Mouse (Mus musculus): Measurements from ENCODE around the gene P2rx6. TPM values are rescaled to one million over a fixed set of nuclear protein-coding genes. Genes with fewer than 3 reads are reported as not detected.
"Not testable (repeated sequence)": the region's sequence is repeated elsewhere in the genome, so short reads cannot be mapped to it uniquely, and the experiment has no call there.

The P2rx6 gene
- polyA plus RNA-seq, 1 experiment from 2014 or later, result 0.82 TPM

DNA sequence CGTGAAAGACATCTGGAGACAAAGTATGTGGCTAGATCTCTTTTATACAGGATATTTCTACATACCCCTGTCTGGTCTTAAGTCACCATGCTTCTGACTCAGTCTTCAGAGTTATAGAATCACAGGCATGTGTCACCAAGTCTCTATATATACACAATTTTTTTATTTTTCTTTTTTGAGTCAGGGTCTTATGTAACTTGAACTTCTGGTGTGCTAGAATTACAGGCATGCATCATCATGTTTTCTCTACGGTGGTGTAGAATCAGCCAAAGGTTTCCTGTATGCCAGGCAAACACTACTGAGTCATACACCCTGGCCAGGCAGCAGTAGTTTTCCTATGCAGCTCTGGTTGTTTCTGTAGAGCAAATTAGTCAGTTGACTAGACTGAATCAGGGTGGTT is 19.1 kb upstream of the P2rx6 start:
- no peak overlapping the region for H3K27ac ChIP-seq
- WGBS, result 86% methylated on average over 2 of the region's 2 CpGs
- H3K4me3 ChIP-seq (replicated peaks), result no peak overlapping the region
- H3K36me3 ChIP-seq, result no peaks in the 10 kb centered on the region
- H3K9ac ChIP-seq, result no peak overlapping the region
- ATAC-seq (replicated peaks; ENCODE audit: low FRiP score), result no peak
- no peak overlapping the region for H3K4me2 ChIP-seq
- no peaks in the 10 kb centered on the region for H3K4me1 ChIP-seq
- H3K9me3 ChIP-seq (replicated peaks), result no peaks in the 10 kb centered on the region
- peaks cover 20% of the 10 kb centered on the region for H3K27me3 ChIP-seq

- H3K4me1 ChIP-seq, result peaks cover 17% of the 10 kb centered on the region
- no peak overlapping the region for H3K9ac ChIP-seq
- 86% methylated on average over 7 of the region's 7 CpGs for WGBS
- H3K9me3 ChIP-seq (replicated peaks), result no peaks in the 10 kb centered on the region
- 0 out of 2 replicates have a peak, but pooled peaks cover 4% of the 10 kb centered on the region for H3K27me3 ChIP-seq
- H3K36me3 ChIP-seq, result no peaks in the 10 kb centered on the region
- H3K4me3 ChIP-seq (replicated peaks), result no peak overlapping the region
- ATAC-seq (replicated peaks; ENCODE audit: low FRiP score), result no peak
- no peak overlapping the region for H3K27ac ChIP-seq
- no peak overlapping the region for H3K4me2 ChIP-seq
These were observed 8.8 kb upstream of the P2rx6 start for GRCm38 (mm10) chr16:17552837-17553236.

GRCm38 (mm10) chr16:17553910-17554685 is 7.6 kb upstream of the P2rx6 start:
- H3K4me2 ChIP-seq, result peak overlapping the region; percentile 51
- 0 out of 2 replicates have a peak, but pooled peaks cover 4% of the 10 kb centered on the region for H3K27me3 ChIP-seq
- no peak overlapping the region for H3K9ac ChIP-seq
- peaks cover 29% of the 10 kb centered on the region for H3K4me1 ChIP-seq
- ATAC-seq (replicated peaks; ENCODE audit: low FRiP score), result peak; percentile 93
- 12% methylated on average over 18 of the region's 18 CpGs for WGBS
- peak overlapping the region; percentile 23 for H3K4me3 ChIP-seq (replicated peaks)
- H3K27ac ChIP-seq, result peak overlapping the region; percentile 38
- H3K36me3 ChIP-seq, result no peaks in the 10 kb centered on the region
- no peaks in the 10 kb centered on the region for H3K9me3 ChIP-seq (replicated peaks)

DNA sequence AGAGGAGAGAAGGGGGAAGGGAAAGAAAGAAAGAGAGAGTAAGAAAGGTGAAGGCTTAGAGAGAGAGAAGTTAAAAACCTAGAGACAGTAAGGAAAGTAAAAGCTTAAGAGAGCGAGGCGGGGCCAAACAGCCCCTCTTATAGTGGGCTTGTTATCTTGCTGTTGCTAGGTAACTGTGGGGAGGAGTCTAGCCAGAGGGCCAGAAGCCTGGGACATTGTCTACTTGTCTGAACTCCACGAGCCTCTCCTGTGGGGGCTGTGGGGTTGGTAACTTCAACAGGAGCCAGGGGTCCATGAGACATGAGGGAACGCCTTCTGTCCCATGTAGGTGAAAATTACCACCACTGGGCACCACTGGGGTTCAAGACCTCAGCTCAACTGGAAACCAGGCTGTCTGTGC is 7.0 kb upstream of the P2rx6 start:
- H3K36me3 ChIP-seq; H3K9ac ChIP-seq; H3K27me3 ChIP-seq; ATAC-seq (replicated peaks; ENCODE audit: low FRiP score); H3K9me3 ChIP-seq (replicated peaks); H3K4me3 ChIP-seq (replicated peaks); H3K27ac ChIP-seq: not testable (repeated sequence)
- peak overlapping the region; percentile 51; the same call in 1 of the 2 replicates for H3K4me2 ChIP-seq
- WGBS, result 26% methylated on average over 4 of the region's 4 CpGs
- peaks cover 35% of the 10 kb centered on the region for H3K4me1 ChIP-seq

DNA sequence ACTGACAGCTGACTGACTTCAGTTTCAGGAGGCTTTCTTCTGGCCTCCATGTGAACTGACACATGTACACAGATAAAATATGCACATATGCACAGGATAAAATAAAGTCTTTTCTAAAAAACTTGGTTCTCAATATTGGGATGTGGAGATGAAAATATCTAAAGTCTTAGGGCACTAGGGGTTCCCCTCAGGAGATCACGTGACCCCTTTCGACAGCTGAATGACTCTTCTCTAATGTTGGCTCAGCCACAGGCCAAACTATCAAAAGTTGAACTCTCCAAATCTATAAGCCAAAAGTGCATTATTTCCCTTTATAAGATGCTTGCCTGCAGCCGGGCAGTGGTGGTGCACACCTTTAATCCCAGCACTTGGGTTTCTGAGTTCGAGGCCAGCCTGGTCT is 5.5 kb upstream of the P2rx6 start:
- 90% methylated on average over 4 of the region's 4 CpGs for WGBS
- H3K27ac ChIP-seq, result no peak overlapping the region

GRCm38 (mm10) chr16:17556907-17557306 is 4.8 kb upstream of the P2rx6 start:
- Histone ChIP-seq H3K9ac (no peak overlapping the region), H3K27ac (no peak overlapping the region), H3K27me3 (0 out of 2 replicates have a peak, but pooled peaks cover 4% of the 10 kb centered on the region), H3K36me3 (no peaks in the 10 kb centered on the region), H3K9me3 (replicated peaks) (no peaks in the 10 kb centered on the region), H3K4me2 (no peak overlapping the region), H3K4me1 (peaks cover 51% of the 10 kb centered on the region), H3K4me3 (replicated peaks) (no peak overlapping the region)
- 56% methylated on average over 4 of the region's 4 CpGs for WGBS
- no peak for ATAC-seq (replicated peaks; ENCODE audit: low FRiP score)

More for the DNA sequence above, 5.5 kb upstream of the P2rx6 start:
- Histone ChIP-seq H3K27me3 (0 out of 2 replicates have a peak, but pooled peaks cover 4% of the 10 kb centered on the region), H3K9ac (no peak overlapping the region), H3K4me1 (peaks cover 45% of the 10 kb centered on the region), H3K4me3 (replicated peaks) (no peak overlapping the region), H3K36me3 (no peaks in the 10 kb centered on the region), H3K4me2 (no peak overlapping the region), H3K9me3 (replicated peaks) (no peaks in the 10 kb centered on the region)
- no peak for ATAC-seq (replicated peaks; ENCODE audit: low FRiP score)

DNA sequence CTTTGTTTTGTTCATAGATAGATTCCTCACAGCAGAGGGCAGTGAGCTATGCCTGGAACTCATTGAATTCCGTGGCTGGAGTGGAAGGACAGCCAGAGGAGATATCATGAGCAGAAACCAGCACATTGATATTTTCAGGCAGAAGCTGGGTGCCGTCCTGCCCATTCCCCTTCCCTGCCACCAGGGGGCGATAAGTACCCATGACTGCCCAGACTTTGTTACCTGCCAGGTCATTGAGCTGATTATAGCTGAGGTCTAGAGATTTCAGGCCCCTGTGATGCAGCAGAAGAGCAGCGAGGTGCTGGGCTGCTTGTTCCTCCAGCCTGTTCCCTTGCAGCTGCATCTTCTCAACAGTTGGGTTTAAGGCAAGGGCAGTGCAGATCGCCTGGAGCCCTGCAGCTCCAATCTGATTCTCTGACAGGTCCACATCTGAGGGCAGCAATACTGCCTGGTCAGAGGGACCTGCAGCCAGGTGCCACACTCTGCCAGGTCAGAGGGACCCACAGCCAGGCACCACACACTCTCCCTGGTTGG is 3.7 kb upstream of the P2rx6 start:
- Histone ChIP-seq H3K9me3 (replicated peaks) (no peaks in the 10 kb centered on the region), H3K27me3 (peaks cover 8% of the 10 kb centered on the region), H3K4me1 (peaks cover 58% of the 10 kb centered on the region), H3K4me2 (peak overlapping the region; percentile 52), H3K4me3 (replicated peaks) (no peak overlapping the region), H3K27ac (peak overlapping the region; percentile 75), H3K36me3 (no peaks in the 10 kb centered on the region), H3K9ac (no peak overlapping the region)
- ATAC-seq (replicated peaks; ENCODE audit: low FRiP score), result no peak
- 1% methylated on average over 5 of the region's 5 CpGs for WGBS

DNA sequence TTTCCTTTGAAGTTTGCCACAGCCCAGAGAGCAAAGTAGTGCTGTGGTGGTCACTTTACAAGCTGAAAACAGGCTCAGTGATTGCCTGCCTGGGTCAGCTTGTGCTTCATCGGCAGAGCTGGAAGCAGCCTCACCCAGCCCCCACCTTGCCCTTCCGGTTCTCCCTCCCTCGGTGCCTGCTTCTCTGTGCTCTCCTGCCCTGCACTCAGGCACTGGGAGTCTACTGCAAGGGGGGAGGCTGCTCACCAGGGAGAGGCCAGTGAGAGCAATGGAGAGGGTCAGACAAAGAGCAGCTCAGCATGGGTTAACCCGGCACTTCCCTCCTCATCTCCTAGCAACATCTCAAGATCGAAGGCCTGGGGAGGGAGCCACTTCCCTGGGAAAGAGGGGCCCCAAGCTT is 2.9 kb upstream of the P2rx6 start:
- Histone ChIP-seq H3K9me3 (replicated peaks) (no peaks in the 10 kb centered on the region), H3K36me3 (no peaks in the 10 kb centered on the region), H3K27ac (peak overlapping the region; percentile 75), H3K4me3 (replicated peaks) (0 out of 2 replicates have a peak overlapping the region, but pooled peaks have one; percentile 1), H3K9ac (no peak overlapping the region), H3K4me2 (peak overlapping the region; percentile 52), H3K27me3 (peaks cover 8% of the 10 kb centered on the region), H3K4me1 (peaks cover 55% of the 10 kb centered on the region)
- WGBS, result under 1% methylated on average over 5 of the region's 5 CpGs
- peak; percentile 30 for ATAC-seq (replicated peaks; ENCODE audit: low FRiP score)

DNA sequence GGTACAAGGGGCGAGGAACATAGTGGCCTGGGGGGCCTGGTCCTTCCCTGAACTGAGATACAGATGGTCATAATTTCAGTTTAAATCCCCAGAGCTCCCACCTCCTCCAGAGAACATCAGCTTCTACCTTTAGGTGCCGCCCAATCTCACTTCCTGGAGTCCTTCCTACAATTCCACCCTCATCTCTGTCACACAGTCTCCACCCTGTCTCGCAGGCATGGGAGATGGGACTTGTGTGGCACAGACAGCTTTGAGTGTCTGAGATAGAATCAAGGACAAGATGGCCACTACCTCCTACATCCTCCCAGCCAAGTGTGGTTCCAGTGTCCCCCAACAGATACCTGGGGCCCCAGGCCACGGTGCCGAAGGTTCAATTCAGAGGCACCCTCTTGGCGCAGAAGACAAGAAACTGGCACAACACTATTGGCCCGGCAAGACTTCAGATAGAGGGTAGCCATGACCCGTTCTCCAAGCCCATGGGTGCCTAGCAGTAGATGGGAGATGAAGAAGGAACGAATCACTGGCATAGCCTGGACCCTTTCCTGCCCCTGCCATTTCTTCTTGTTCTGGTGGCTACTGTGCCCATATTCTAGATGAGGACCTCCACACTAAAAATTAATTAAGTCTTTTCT is 2.2 kb upstream of the P2rx6 start:
- Histone ChIP-seq H3K4me1 (peaks cover 48% of the 10 kb centered on the region), H3K9me3 (replicated peaks) (no peaks in the 10 kb centered on the region), H3K27ac (no peak overlapping the region; the same call in 1 of the 2 replicates), H3K27me3 (peaks cover 8% of the 10 kb centered on the region), H3K9ac (no peak overlapping the region), H3K4me2 (peak overlapping the region; percentile 52), H3K36me3 (no peaks in the 10 kb centered on the region), H3K4me3 (replicated peaks) (0 out of 2 replicates have a peak overlapping the region, but pooled peaks have one; percentile 1)
- no peak for ATAC-seq (replicated peaks; ENCODE audit: low FRiP score)
- 66% methylated on average over 9 of the region's 9 CpGs for WGBS

- Histone ChIP-seq H3K27ac (peak within 1 kb of the TSS; percentile 80), H3K4me1 (peaks cover 41% of the 10 kb centered on the region), H3K9me3 (replicated peaks) (no peaks in the 10 kb centered on the region), H3K4me2 (peak within 1 kb of the TSS; percentile 63), H3K4me3 (replicated peaks) (peak within 1 kb of the TSS; percentile 35), H3K27me3 (peaks cover 8% of the 10 kb centered on the region), H3K9ac (peak within 1 kb of the TSS; percentile 24; the same call in 1 of the 2 replicates), H3K36me3 (no peaks in the 10 kb centered on the region)
- ATAC-seq (replicated peaks; ENCODE audit: low FRiP score), result peak; percentile 84
- WGBS, result 1% methylated on average over 22 of the region's 22 CpGs
These were observed 446 bp upstream of the P2rx6 start, which contains the start of gene Lrrc74b for GRCm38 (mm10) chr16:17561128-17561750. Gene Lrrc74b (minus strand): TSS chr16:17561247.

GRCm38 (mm10) chr16:17563580-17563979 is 1.9 kb downstream of the P2rx6 start:
- no peak for ATAC-seq (replicated peaks; ENCODE audit: low FRiP score)
- Histone ChIP-seq H3K9me3 (replicated peaks) (no peaks in the 10 kb centered on the region), H3K4me3 (replicated peaks) (no peak overlapping the region), H3K36me3 (no peaks in the 10 kb centered on the region), H3K4me1 (peaks cover 35% of the 10 kb centered on the region), H3K9ac (no peak overlapping the region), H3K27me3 (peaks cover 11% of the 10 kb centered on the region), H3K27ac (no peak overlapping the region), H3K4me2 (no peak overlapping the region)
- WGBS, result 47% methylated on average over 1 of the region's 1 CpGs

DNA sequence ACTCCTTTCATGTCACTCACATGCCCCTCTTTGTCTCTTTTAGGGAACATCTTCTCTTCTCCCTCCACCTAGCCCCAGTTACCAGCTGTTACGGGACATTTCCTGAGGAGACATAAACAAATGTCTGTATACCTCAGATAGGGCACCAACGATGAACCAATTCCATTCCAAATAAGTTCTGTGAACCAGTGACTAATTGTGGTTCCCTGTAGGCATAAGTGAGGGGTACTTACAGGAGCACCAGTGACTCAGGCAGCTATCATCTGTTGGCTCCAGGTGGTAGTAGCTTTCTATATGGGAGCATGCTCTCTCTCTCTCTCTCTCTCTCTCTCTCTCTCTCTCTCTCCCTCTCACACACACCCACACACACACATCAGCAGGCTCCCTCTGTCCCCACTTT is 2.5 kb downstream of the P2rx6 start:
- Histone ChIP-seq H3K36me3 (no peaks in the 10 kb centered on the region), H3K4me2 (no peak overlapping the region), H3K4me3 (replicated peaks) (no peak overlapping the region), H3K9ac (no peak overlapping the region), H3K4me1 (peaks cover 28% of the 10 kb centered on the region), H3K9me3 (replicated peaks) (no peaks in the 10 kb centered on the region), H3K27me3 (peaks cover 11% of the 10 kb centered on the region), H3K27ac (no peak overlapping the region)
- no peak for ATAC-seq (replicated peaks; ENCODE audit: low FRiP score)
- WGBS, result 85% methylated on average over 2 of the region's 2 CpGs
